26 mouse cellular contexts compared by ENCODE assay signal in the genomic region with DNA sequence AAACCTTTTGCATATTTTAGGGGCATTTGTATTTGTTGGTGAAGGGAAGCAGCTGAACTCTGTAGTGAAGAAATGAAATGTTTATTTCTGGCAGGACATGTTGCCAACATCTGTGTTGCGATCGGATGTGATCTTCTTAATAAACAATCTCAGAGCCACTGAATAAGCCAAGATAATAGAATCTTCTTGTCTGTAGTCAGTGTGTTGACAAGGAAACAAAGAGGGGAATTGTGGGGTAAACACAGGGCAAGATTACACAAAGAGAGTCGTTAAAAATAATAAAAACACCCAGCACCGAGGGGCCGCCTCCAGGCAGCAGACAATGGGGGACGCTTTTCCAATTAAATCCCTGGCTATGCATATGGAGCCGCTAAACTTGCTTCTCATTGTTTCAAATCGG.
DNase-seq lines count a peak whose midpoint lies in the region; ATAC-seq and TF ChIP-seq lines count a peak whose summit lies in the region.
"Had no signal": no experiment of that assay in that cellular context is flagged by ENCODE, and none has a peak within 500 bp of the region (broad histone marks: within the 10 kb centered on the region; RNA-seq: fewer than 3 reads in every experiment).

No protein-coding gene starts in this region.

- no peak overlapping the region for H3K4me3 ChIP-seq in heart, embryonic 10.5 days
- no peak overlapping the region for H3K4me3 ChIP-seq in lung, postnatal 0 days (ENCODE audit: low read depth, low read length)
- H3K4me3 ChIP-seq: embryonic facial prominence, embryonic 10.5 days; embryonic facial prominence, embryonic 15.5 days; layer of hippocampus, adult 2 months; liver, embryonic 12.5 days; midbrain, embryonic 15.5 days; neural tube, embryonic 12.5 days had no signal

- H3K9ac ChIP-seq in lung, postnatal 0 days (replicated peaks; ENCODE audit: low read depth) = no peak overlapping the region
- H3K9ac ChIP-seq: embryonic facial prominence, embryonic 15.5 days; liver, embryonic 12.5 days; liver, postnatal 0 days; midbrain, embryonic 15.5 days; neural tube, embryonic 12.5 days had no signal

- H3K4me1 ChIP-seq in heart, embryonic 10.5 days = no peaks in the 10 kb centered on the region
- H3K4me1 ChIP-seq in lung, postnatal 0 days (ENCODE audit: insufficient read depth, low read depth, low read length) = no peaks in the 10 kb centered on the region
- H3K4me1 ChIP-seq: embryonic facial prominence, embryonic 15.5 days; liver, embryonic 12.5 days; midbrain, embryonic 15.5 days had no signal

- H3K4me2 ChIP-seq in lung, postnatal 0 days (replicated peaks; ENCODE audit: low read depth, low read length) = no peak overlapping the region
- H3K4me2 ChIP-seq: embryonic facial prominence, embryonic 15.5 days; liver, embryonic 12.5 days; midbrain, embryonic 15.5 days; neural tube, embryonic 12.5 days had no signal

- ATAC-seq in lung, postnatal 0 days = peak; percentile 55
- ATAC-seq: CD4-positive, CD25-positive, alpha-beta regulatory T cell, adult 4 months; hindbrain, embryonic 16.5 days; liver, embryonic 12.5 days; liver, postnatal 0 days; midbrain, embryonic 15.5 days had no signal

- TF ChIP-seq POLR2A in brain, embryonic 14.5 days (IDR thresholded peaks at IDR 0.05; ENCODE audit: borderline replicate concordance, extremely low read depth, insufficient read depth, insufficient read length, poor library complexity, severe bottlenecking) = no peak

- H3K27me3 ChIP-seq in heart, embryonic 10.5 days (ENCODE audit: insufficient read depth, poor library complexity, severe bottlenecking) = no peaks in the 10 kb centered on the region
- H3K27me3 ChIP-seq in lung, postnatal 0 days (replicated peaks; ENCODE audit: insufficient read depth, low read length) = no peaks in the 10 kb centered on the region
- H3K27me3 ChIP-seq: liver, embryonic 12.5 days; midbrain, embryonic 15.5 days; neural tube, embryonic 12.5 days had no signal

- peak; percentile 58 for TF ChIP-seq EP300 in lung, postnatal 0 days (IDR thresholded peaks at IDR 0.05)

- H3K36me3 ChIP-seq in heart, embryonic 10.5 days = no peaks in the 10 kb centered on the region
- H3K36me3 ChIP-seq in lung, postnatal 0 days (ENCODE audit: insufficient read depth, low read length) = no peaks in the 10 kb centered on the region
- H3K36me3 ChIP-seq: embryonic facial prominence, embryonic 10.5 days; embryonic facial prominence, embryonic 15.5 days; liver, embryonic 12.5 days; midbrain, embryonic 15.5 days; neural tube, embryonic 12.5 days had no signal

- DNase-seq in heart, embryonic 10.5 days (ENCODE audit: low spot score) = peak; percentile 28
- DNase-seq in heart, postnatal 25 days (ENCODE audit: low spot score) = no peak
- DNase-seq in brain, embryonic 14.5 days (ENCODE audit: low read depth) = peak; percentile 45
- peak; percentile 46 for DNase-seq in lung, postnatal 0 days (ENCODE audit: low spot score)
- peak; percentile 54 for DNase-seq in retina, embryonic 14.5 days (ENCODE audit: low spot score)
- DNase-seq in testis, postnatal 10 days (ENCODE audit: low spot score) = no peak
- DNase-seq in right cerebral cortex, postnatal 10 days (ENCODE audit: low spot score in 2 of 2) = no peak
- DNase-seq: adrenal gland, postnatal 25 days; cerebellum, adult 8-10 months; cerebellum, postnatal 25 days; heart, postnatal 14 days; kidney, adult 2 months; kidney, postnatal 36 days; left cerebral cortex, postnatal 4 days; liver, postnatal 0 days; spleen, adult 18-20 months; thymus, adult 2 months; thymus, postnatal 36 days had no signal

- H3K9me3 ChIP-seq in heart, embryonic 10.5 days = no peaks in the 10 kb centered on the region
- H3K9me3 ChIP-seq in lung, postnatal 0 days (ENCODE audit: low read length) = no peaks in the 10 kb centered on the region
- H3K9me3 ChIP-seq: embryonic facial prominence, embryonic 10.5 days; embryonic facial prominence, embryonic 15.5 days; liver, embryonic 12.5 days; midbrain, embryonic 15.5 days; neural tube, embryonic 12.5 days had no signal

- no peak overlapping the region for H3K27ac ChIP-seq in heart, embryonic 10.5 days
- no peak overlapping the region for H3K27ac ChIP-seq in lung, postnatal 0 days (ENCODE audit: low read length)
- H3K27ac ChIP-seq: embryonic facial prominence, embryonic 10.5 days; embryonic facial prominence, embryonic 15.5 days; layer of hippocampus, adult 2 months; liver, embryonic 12.5 days; midbrain, embryonic 15.5 days; neural tube, embryonic 12.5 days had no signal

- TF ChIP-seq CTCF in brain, embryonic 14.5 days (IDR thresholded peaks at IDR 0.05; ENCODE audit: borderline replicate concordance, extremely low read depth, insufficient read depth, insufficient read length) = no peak
- TF ChIP-seq CTCF in lung, postnatal 0 days (IDR thresholded peaks at IDR 0.05) = no peak

- 58% methylated on average over 8 of the region's 8 CpGs for WGBS in heart, embryonic 10.5 days
- 40% methylated on average over 8 of the region's 8 CpGs for WGBS in lung, postnatal 0 days

- intact Hi-C loops in heart, postnatal 25 days (cut with DNase I) = no loop called here

Comparison
In these comparisons a context has a peak if more than half of its experiments do, and no peak if none do; other contexts are left out.
1. DNase-seq: peak in heart, embryonic 10.5 days (single experiment), brain, embryonic 14.5 days (single experiment), lung, postnatal 0 days (single experiment) and retina, embryonic 14.5 days (single experiment); none in heart, postnatal 25 days (single experiment), testis, postnatal 10 days (single experiment) and right cerebral cortex, postnatal 10 days (0 of 2).